Mouse (Mus musculus): ENCODE results near the gene Chd5.

Chd5 gene

DNA sequence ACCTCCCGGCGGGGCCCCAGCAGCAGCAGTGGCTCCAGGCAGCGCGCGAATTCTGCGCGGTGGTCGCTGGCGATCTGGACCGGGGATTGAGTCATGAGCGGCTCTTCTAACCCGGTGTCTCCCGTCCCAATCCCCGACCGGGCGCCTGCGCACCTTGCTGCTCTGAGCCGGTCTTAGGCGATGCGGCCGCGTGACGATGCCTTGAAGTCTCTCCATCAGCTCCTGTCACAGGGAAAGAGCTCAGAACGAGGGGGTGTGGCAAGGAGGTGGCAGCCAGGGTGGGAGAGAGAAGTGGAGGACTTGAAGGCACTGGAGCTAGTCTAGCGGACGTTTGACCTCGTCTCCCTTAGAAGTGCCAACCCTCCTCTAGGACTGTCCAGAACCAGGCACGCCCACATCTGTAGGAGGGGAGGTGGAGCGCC lies 25.2 kb upstream of the Chd5 start:
- in situ Hi-C loops (cut with MboI; ENCODE audit: low pct_unique_long_range_greater_than_20kb in 1 of 2, low sequenced_read_pairs in 2 of 2, unreplicated experiment in 1 of 2): no loop called here

DNA sequence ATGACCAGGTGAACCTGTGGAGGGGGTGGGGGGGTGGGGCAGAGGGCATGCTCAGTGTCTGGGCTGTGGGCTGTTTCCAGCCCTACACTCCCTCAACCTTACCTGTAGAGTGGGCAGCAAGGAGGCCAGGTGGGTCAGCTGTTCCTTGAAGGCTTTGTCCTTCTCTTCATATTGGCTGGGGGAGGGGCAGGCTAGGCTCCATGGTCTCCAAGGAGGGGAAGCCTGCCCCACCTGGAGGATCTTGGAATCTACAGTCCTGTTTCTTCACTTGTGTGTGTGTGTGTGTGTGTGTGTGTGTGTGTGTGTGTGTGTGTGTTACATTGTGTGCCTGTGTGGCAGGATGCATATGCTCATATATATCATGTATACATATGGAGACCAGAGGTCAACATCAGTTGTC lies 24.5 kb upstream of the Chd5 start:
- in situ Hi-C loops (cut with MboI; ENCODE audit: low pct_unique_long_range_greater_than_20kb in 1 of 2, low sequenced_read_pairs in 2 of 2, unreplicated experiment in 1 of 2): no loop called here

GRCm38 (mm10) chr4:152315498-152316213 lies 22.8 kb upstream of the Chd5 start:
- in situ Hi-C loops (cut with MboI; ENCODE audit: low pct_unique_long_range_greater_than_20kb in 1 of 2, low sequenced_read_pairs in 2 of 2, unreplicated experiment in 1 of 2): no loop called here

- in situ Hi-C loops (cut with MboI; ENCODE audit: low pct_unique_long_range_greater_than_20kb in 1 of 2, low sequenced_read_pairs in 2 of 2, unreplicated experiment in 1 of 2): no loop called here
These were observed 20.8 kb upstream of the Chd5 start for GRCm38 (mm10) chr4:152317631-152318033.

GRCm38 (mm10) chr4:152318517-152319234 lies 19.8 kb upstream of the Chd5 start, which contains the start of gene Rnf207:
TSS of gene Rnf207 (minus strand) at chr4:152318993.
- in situ Hi-C loops (cut with MboI; ENCODE audit: low pct_unique_long_range_greater_than_20kb in 1 of 2, low sequenced_read_pairs in 2 of 2, unreplicated experiment in 1 of 2): no loop called here

DNA sequence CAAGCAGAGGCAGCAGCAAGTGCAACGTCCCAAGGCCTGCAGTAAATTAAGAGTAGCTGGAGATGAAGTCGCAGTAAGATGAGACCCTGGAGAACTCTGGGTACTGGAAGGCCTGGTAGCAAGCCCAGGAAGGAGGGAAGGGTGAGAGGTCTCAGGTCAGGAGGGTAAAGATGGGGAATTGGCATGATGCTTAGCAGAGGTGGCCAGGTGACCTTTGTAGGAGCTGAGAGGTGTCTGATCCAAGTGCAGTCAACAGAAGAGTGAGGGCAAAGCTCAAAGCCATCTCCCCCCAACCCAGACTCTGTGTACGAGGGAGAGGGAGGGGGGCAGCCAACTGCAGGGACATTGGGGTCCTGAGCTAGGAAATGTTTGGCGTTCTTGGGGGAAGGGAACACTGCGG lies 17.0 kb upstream of the Chd5 start:
- in situ Hi-C loops (cut with MboI; ENCODE audit: low pct_unique_long_range_greater_than_20kb in 1 of 2, low sequenced_read_pairs in 2 of 2, unreplicated experiment in 1 of 2): no loop called here

- in situ Hi-C loops (cut with MboI; ENCODE audit: low pct_unique_long_range_greater_than_20kb in 1 of 2, low sequenced_read_pairs in 2 of 2, unreplicated experiment in 1 of 2): no loop called here
These were observed 13.5 kb upstream of the Chd5 start for GRCm38 (mm10) chr4:152324641-152325562.

DNA sequence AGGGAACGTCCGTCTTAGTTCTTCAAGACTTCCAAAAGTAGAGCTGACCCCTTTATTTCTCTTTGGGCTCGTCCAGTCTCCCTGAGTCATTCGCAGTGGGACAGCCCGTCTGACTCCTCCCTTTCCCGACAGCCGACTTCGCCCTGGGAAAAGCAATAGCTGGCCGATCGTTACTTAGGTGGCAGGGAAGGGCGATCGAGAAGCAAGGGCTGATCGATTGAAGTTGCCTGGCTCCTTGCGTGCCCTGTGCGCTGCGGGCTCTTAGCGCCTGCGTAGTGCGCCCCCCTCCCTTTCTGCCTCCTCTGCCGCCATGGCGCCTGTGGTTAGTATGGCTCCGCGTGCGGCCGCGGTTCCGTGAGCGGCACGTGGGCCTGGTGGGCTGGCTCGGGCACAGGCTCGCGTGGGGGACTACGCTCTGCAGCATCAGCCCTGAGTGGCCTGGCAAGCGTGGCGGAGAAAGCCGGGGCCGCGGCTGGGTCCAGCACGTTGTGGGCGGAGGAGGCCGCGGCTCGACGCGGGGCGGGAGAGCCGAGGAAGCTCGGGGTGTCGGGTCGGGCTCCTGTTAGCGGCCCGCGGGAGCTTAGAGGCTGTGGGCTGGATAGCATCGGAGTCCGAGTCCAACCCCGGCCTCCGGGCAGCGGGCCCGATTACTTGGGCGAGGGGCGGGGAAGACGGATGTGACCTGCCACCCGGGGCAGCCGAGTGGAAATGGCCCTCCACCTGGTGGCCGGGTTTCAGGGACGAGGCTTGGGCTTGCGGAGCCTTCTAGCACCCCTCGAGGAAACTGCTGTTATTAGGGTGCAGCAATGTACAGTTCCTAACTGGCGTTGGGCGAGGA lies 12.7 kb upstream of the Chd5 start, which contains the start of gene Rpl22:
Gene Rpl22 (plus strand): TSS at position 169 of the 838 bp plus-strand sequence.
- in situ Hi-C loops (cut with MboI; ENCODE audit: low pct_unique_long_range_greater_than_20kb in 1 of 2, low sequenced_read_pairs in 2 of 2, unreplicated experiment in 1 of 2): no loop called here

- in situ Hi-C loops (cut with MboI; ENCODE audit: low pct_unique_long_range_greater_than_20kb in 1 of 2, low sequenced_read_pairs in 2 of 2, unreplicated experiment in 1 of 2): no loop called here
These were observed 11.9 kb upstream of the Chd5 start for GRCm38 (mm10) chr4:152326543-152326942.

- in situ Hi-C loops (cut with MboI; ENCODE audit: low pct_unique_long_range_greater_than_20kb in 1 of 2, low sequenced_read_pairs in 2 of 2, unreplicated experiment in 1 of 2): no loop called here
These were observed 9.8 kb upstream of the Chd5 start for GRCm38 (mm10) chr4:152328691-152329090.

DNA sequence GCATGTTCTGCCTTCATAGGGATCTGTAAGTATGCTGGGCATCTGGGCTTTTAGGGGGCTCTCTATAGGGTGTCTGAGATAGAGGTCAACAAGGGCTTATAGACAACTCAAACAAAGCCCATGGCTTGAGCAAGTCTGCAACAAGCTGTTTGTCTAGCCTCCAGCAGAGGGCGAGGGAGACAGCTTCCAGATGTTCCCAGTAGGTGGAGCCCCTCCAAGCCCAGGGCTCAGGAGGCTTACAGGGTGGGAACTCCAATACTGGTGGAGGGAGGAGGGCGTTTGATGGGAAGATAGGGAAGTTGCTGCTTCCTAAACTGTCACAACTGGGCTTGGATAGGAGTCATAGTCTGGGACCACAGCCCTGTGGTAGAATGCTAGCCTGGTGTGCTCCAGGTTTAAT lies 5.5 kb upstream of the Chd5 start:
- in situ Hi-C loops (cut with MboI; ENCODE audit: low pct_unique_long_range_greater_than_20kb in 1 of 2, low sequenced_read_pairs in 2 of 2, unreplicated experiment in 1 of 2): no loop called here

- in situ Hi-C loops (cut with MboI; ENCODE audit: low pct_unique_long_range_greater_than_20kb in 1 of 2, low sequenced_read_pairs in 2 of 2, unreplicated experiment in 1 of 2): no loop called here
These were observed 4.9 kb upstream of the Chd5 start for GRCm38 (mm10) chr4:152333587-152333986.

GRCm38 (mm10) chr4:152337772-152338171 lies 679 bp upstream of the Chd5 start:
- in situ Hi-C loops (cut with MboI; ENCODE audit: low pct_unique_long_range_greater_than_20kb in 1 of 2, low sequenced_read_pairs in 2 of 2, unreplicated experiment in 1 of 2): no loop called here

- in situ Hi-C loops (cut with MboI; ENCODE audit: low pct_unique_long_range_greater_than_20kb in 1 of 2, low sequenced_read_pairs in 2 of 2, unreplicated experiment in 1 of 2): no loop called here
These were observed 891 bp downstream of the Chd5 start for GRCm38 (mm10) chr4:152339293-152339790.

DNA sequence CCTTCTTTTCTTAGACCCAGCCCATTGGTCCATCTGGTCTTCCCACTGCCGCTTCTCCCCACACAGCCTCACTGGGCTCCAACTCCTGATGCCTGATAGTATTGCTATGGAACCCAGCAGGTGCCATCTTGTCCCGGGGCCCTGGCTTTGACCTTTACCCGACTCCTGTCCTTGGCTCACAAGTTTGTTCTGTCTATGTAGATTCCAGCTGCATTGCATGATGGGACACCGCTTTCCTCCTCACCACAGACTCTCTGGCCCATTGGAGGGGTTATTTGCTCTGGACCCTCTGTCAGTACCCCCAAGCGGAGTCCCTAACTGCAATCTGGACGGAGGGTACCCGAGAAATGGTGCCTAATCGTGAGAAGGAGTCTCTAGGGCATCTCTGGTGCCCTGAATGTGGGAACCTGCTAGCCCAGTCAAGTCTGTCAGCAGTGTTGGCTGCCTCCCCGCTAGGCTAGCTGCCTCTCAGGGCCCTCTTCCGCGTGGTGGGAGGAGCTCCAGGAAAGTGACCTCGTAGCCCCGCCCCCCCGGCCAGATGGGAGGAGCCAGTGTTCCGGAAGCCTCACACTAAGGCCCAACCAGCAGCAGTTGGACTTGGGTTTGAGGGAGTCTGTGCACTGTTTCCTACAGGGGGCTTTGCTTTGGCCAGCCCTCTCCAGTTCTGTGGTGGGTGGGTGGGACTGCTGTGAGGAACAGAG lies 2.3 kb downstream of the Chd5 start:
- in situ Hi-C loops (cut with MboI; ENCODE audit: low pct_unique_long_range_greater_than_20kb in 1 of 2, low sequenced_read_pairs in 2 of 2, unreplicated experiment in 1 of 2): loop anchor here (5.0 to 10.0 kb wide), 2 partner anchors 94 to 97 kb away; no protein-coding TSS in a partner anchor

GRCm38 (mm10) chr4:152343296-152343695 lies 4.8 kb downstream of the Chd5 start:
- in situ Hi-C loops (cut with MboI; ENCODE audit: low pct_unique_long_range_greater_than_20kb in 1 of 2, low sequenced_read_pairs in 2 of 2, unreplicated experiment in 1 of 2): loop anchor here (5.0 to 10.0 kb wide), 2 partner anchors 92 to 94 kb away; no protein-coding TSS in a partner anchor

DNA sequence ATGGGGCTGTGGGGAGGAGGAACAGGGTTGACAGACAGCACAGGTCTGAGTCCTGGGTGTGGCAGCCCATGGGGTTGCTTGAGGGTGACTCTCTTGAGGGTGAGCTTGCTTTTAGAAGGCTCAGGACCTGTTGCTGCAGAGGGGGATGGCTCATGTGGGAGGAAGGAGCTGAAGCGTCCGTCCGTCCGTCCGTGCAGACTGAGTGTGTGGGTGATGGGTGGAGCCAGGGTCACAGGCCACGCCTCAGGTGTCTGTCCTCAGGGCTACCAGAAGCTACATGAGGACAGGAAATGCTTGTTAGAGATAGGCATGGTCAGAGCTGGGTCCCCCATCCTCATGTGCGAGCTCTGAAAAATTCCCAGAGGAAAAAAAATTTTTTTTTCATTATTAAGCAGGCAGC lies 6.2 kb downstream of the Chd5 start:
- in situ Hi-C loops (cut with MboI; ENCODE audit: low pct_unique_long_range_greater_than_20kb in 1 of 2, low sequenced_read_pairs in 2 of 2, unreplicated experiment in 1 of 2): loop anchor here (5.0 to 10.0 kb wide), 2 partner anchors 90 to 93 kb away; no protein-coding TSS in a partner anchor

Data from mouse embryonic stem cell (cell line).